ENCODE assay signal across 7 mouse cellular contexts in genomic region chr1:91297799-91298744, GRCm38 (mm10). TPM values are rescaled to one million over a fixed set of nuclear protein-coding genes. Genes with fewer than 3 reads are reported as not detected.
DNase-seq lines count a peak whose midpoint lies in the region; ATAC-seq and TF ChIP-seq lines count a peak whose summit lies in the region.

Gene Scly (plus strand): TSS chr1:91298338.

- no peaks in the 10 kb centered on the region for H3K9me3 ChIP-seq in embryonic facial prominence, embryonic 10.5 days
- H3K9me3 ChIP-seq in intestine, postnatal 0 days (ENCODE audit: control insufficient read depth), result no peaks in the 10 kb centered on the region
- no peaks in the 10 kb centered on the region for H3K9me3 ChIP-seq in midbrain, embryonic 12.5 days

- intact Hi-C loops in left cerebral cortex, postnatal 4 days (cut with DNase I), result no loop called here

- H3K27me3 ChIP-seq in embryonic facial prominence, embryonic 10.5 days (replicated peaks; ENCODE audit: low read depth, poor library complexity, severe bottlenecking), result no peaks in the 10 kb centered on the region
- H3K27me3 ChIP-seq in intestine, postnatal 0 days (replicated peaks; ENCODE audit: control insufficient read depth, insufficient read depth, low read length), result no peaks in the 10 kb centered on the region
- H3K27me3 ChIP-seq in midbrain, embryonic 12.5 days, result no peaks in the 10 kb centered on the region
- no peaks in the 10 kb centered on the region for H3K27me3 ChIP-seq in small intestine, adult 2 months (ENCODE audit: control insufficient read depth, insufficient read depth, low read length)

- TF ChIP-seq POLR2A in small intestine, adult 2 months (IDR thresholded peaks at IDR 0.05; ENCODE audit: low read depth, low read length), result peak; percentile 74

- peaks cover 14% of the 10 kb centered on the region for H3K36me3 ChIP-seq in embryonic facial prominence, embryonic 10.5 days (replicated peaks)
- 0 out of 2 replicates have a peak, but pooled peaks cover 5% of the 10 kb centered on the region for H3K36me3 ChIP-seq in intestine, postnatal 0 days (ENCODE audit: control insufficient read depth, insufficient read depth)
- H3K36me3 ChIP-seq in midbrain, embryonic 12.5 days, result 0 out of 2 replicates have a peak, but pooled peaks cover 2% of the 10 kb centered on the region
- H3K36me3 ChIP-seq in small intestine, adult 2 months (ENCODE audit: control insufficient read depth, insufficient read depth, low read length), result peaks cover 6% of the 10 kb centered on the region; the same call in 1 of the 2 replicates

- TF ChIP-seq CTCF in intestine, postnatal 0 days (IDR thresholded peaks at IDR 0.05; ENCODE audit: low read depth), result no peak
- no peak for TF ChIP-seq CTCF in small intestine, adult 2 months (IDR thresholded peaks at IDR 0.05; ENCODE audit: extremely low read depth, insufficient read length, insufficient replicate concordance, low read depth, low read length)

- peak within 1 kb of the TSS; percentile 63 for H3K9ac ChIP-seq in intestine, postnatal 0 days (ENCODE audit: low read depth, low read length)
- H3K9ac ChIP-seq in midbrain, embryonic 12.5 days (replicated peaks), result peak within 1 kb of the TSS; percentile 67

- ATAC-seq in intestine, postnatal 0 days, result peak; percentile 97
- peak; percentile 99 for ATAC-seq in midbrain, embryonic 12.5 days (ENCODE audit: low FRiP score, low read depth)

- H3K4me3 ChIP-seq in embryonic facial prominence, embryonic 10.5 days, result peak within 1 kb of the TSS; percentile 89
- peak within 1 kb of the TSS; percentile 82 for H3K4me3 ChIP-seq in intestine, postnatal 0 days (ENCODE audit: low read depth, low read length)
- peak within 1 kb of the TSS; percentile 76 for H3K4me3 ChIP-seq in midbrain, embryonic 12.5 days
- H3K4me3 ChIP-seq in small intestine, adult 2 months (ENCODE audit: low read depth, low read length), result peak within 1 kb of the TSS; percentile 80

- H3K4me2 ChIP-seq in intestine, postnatal 0 days (replicated peaks; ENCODE audit: low read depth), result peak within 1 kb of the TSS; percentile 91
- H3K4me2 ChIP-seq in midbrain, embryonic 12.5 days (replicated peaks), result peak within 1 kb of the TSS; percentile 76

- H3K4me1 ChIP-seq in embryonic facial prominence, embryonic 10.5 days, result peaks cover 20% of the 10 kb centered on the region
- H3K4me1 ChIP-seq in intestine, postnatal 0 days (replicated peaks; ENCODE audit: control insufficient read depth, insufficient read depth, low read length), result peaks cover 9% of the 10 kb centered on the region; the same call in 1 of the 2 replicates
- H3K4me1 ChIP-seq in midbrain, embryonic 12.5 days, result peaks cover 13% of the 10 kb centered on the region
- peaks cover 4% of the 10 kb centered on the region for H3K4me1 ChIP-seq in small intestine, adult 2 months (ENCODE audit: control insufficient read depth, insufficient read depth, insufficient read length, low read length)

- WGBS in embryonic facial prominence, embryonic 10.5 days, result under 1% methylated on average over 62 of the region's 65 CpGs
- 1% methylated on average over 59 of the region's 65 CpGs for WGBS in intestine, postnatal 0 days
- under 1% methylated on average over 62 of the region's 65 CpGs for WGBS in midbrain, embryonic 12.5 days
- WGBS in small intestine, adult 2 months, result under 1% methylated on average over 64 of the region's 65 CpGs

- H3K27ac ChIP-seq in embryonic facial prominence, embryonic 10.5 days (replicated peaks), result peak within 1 kb of the TSS; percentile 83
- H3K27ac ChIP-seq in intestine, postnatal 0 days (ENCODE audit: low read depth, low read length), result peak within 1 kb of the TSS; percentile 46
- no peak within 1 kb of the TSS for H3K27ac ChIP-seq in midbrain, embryonic 12.5 days (replicated peaks)
- H3K27ac ChIP-seq in small intestine, adult 2 months (ENCODE audit: insufficient read depth, low read depth, low read length), result peak within 1 kb of the TSS; percentile 74

- peak; percentile 96 for DNase-seq in adrenal gland, postnatal 10 days
- DNase-seq in embryonic facial prominence, embryonic 10.5 days (ENCODE audit: low spot score), result peak; percentile 93
- DNase-seq in gonadal fat pad, adult 2 months (ENCODE audit: low read depth), result peak; percentile 61
- peak; percentile 94 for DNase-seq in left cerebral cortex, postnatal 4 days

RNA-seq across cellular contexts. Expression of gene Scly, which starts in this region (rescaled TPM):
- 10 to 100 TPM; 22.8 to 23.4 TPM for total RNA-seq in adrenal gland, postnatal 10 days (2021)
- 16.0 and 16.5 TPM in 2 replicates for polyA plus RNA-seq in embryonic facial prominence, embryonic 10.5 days (2016; fragmentation: Nextera tagmentation; extraction: Ambion mirVana)
- polyA plus RNA-seq in gonadal fat pad, adult 2 months (2012; rRNA removed), result 14.9 and 15.7 TPM in 2 replicates
- 20.2 and 23.1 TPM in 2 replicates for polyA plus RNA-seq in intestine, postnatal 0 days (2015; fragmentation: Nextera tagmentation; extraction: Ambion mirVana)
- total RNA-seq in left cerebral cortex, postnatal 4 days (2021), result 10 to 100 TPM in 1 of 2 experiments, 1 to 10 TPM in 1; 9.2 to 11.3 TPM
- 11.6 and 12.1 TPM in 2 replicates for polyA plus RNA-seq in midbrain, embryonic 12.5 days (2016; fragmentation: Nextera tagmentation; extraction: Ambion mirVana)
- 20.9 and 30.2 TPM in 2 replicates for polyA plus RNA-seq in small intestine, adult 2 months (2012; rRNA removed)
